Mouse (Mus musculus) frontal cortex, postnatal 14 days (tissue): ENCODE measurements around the gene Tmem72.

ENCODE experiments used
- DNase-seq, 2 experiments: peaks; one replicate each; pipeline ENCODE4 v3.0.0; 2022; ENCODE audit warnings: low spot score in 2 of 2

The Tmem72 gene

GRCm38 (mm10) chr6:116649811-116650210, 66.9 kb downstream of the Tmem72 start:
- no peak for DNase-seq

- no peak for DNase-seq
Measured at GRCm38 (mm10) chr6:116647763-116648162, 69.0 kb downstream of the Tmem72 start.

- no peak for DNase-seq
Measured at GRCm38 (mm10) chr6:116644335-116644734, 72.4 kb downstream of the Tmem72 start.

GRCm38 (mm10) chr6:116643881-116644280, 72.8 kb downstream of the Tmem72 start:
- no peak for DNase-seq

- peak; percentile 33 to 44 for DNase-seq
Measured at GRCm38 (mm10) chr6:116642942-116643341, 73.8 kb downstream of the Tmem72 start.

GRCm38 (mm10) chr6:116639663-116640062, 77.0 kb downstream of the Tmem72 start:
- no peak for DNase-seq

- DNase-seq, result no peak
Measured at GRCm38 (mm10) chr6:116638871-116639270, 77.8 kb downstream of the Tmem72 start.

GRCm38 (mm10) chr6:116637496-116637895, 79.2 kb downstream of the Tmem72 start:
- DNase-seq, result no peak

GRCm38 (mm10) chr6:116636581-116637235, 80.0 kb downstream of the Tmem72 start:
- DNase-seq, result no peak

GRCm38 (mm10) chr6:116635251-116636180, 81.2 kb downstream of the Tmem72 start:
- no peak for DNase-seq

GRCm38 (mm10) chr6:116633741-116634695, 82.7 kb downstream of the Tmem72 start:
- no peak for DNase-seq

GRCm38 (mm10) chr6:116632129-116632528, 84.6 kb downstream of the Tmem72 start:
- peak in 1 of 2 experiments; percentile 69 for DNase-seq

- no peak for DNase-seq
Measured at GRCm38 (mm10) chr6:116629766-116630165, 86.9 kb downstream of the Tmem72 start.
